Mouse (Mus musculus): ENCODE measurements around the gene Pigz.
A peak's percentile ranks its signal among the peaks of the same experiment; 100 is the strongest.
"Not testable (repeated sequence)": the region's sequence is repeated elsewhere in the genome, so short reads cannot be mapped to it uniquely, and the experiment has no call there.

Pigz gene

DNA sequence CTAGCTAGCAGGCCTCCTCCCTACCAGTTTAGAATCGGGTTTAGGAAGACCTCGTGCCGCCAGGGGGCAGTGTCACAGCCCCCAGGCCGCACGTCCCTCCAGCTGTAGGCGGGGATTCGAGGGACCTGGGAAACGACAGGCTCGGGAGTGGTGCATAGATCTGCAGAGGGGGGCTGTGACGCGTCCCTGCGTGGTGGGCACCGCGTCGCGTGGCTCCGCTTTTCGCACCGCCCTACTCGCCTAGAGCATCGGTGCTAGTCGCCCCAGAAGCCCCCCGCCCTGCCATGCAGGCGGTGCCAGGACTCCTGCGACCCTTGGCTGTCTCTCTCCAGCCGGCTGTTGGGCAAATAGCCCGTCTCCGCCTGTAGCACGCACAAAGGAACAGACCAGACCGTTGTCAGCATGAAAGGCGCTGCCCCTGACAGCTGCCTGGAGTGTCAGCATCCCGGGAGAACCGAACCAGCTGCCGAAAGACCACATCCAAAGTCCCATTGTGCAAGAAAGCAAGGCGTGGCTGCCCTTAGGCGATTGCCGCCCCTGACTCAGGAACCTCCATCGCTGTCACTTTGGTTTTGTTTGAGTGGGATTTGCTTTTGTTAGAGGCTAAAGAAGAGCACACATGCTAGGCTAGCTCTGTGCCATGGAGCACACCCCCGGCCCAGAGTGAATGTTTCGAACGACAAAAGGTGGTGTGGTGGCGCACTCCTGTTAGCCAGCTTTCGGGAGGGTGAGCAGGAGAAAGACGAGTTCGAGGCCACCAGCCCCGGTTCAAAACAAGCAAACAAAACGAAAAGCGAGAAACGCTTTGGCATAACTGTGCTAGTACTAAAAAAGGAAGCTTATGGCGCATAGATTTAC lies 582 bp upstream of the Pigz start:
- DNase-seq: peak; percentile 90

DNA sequence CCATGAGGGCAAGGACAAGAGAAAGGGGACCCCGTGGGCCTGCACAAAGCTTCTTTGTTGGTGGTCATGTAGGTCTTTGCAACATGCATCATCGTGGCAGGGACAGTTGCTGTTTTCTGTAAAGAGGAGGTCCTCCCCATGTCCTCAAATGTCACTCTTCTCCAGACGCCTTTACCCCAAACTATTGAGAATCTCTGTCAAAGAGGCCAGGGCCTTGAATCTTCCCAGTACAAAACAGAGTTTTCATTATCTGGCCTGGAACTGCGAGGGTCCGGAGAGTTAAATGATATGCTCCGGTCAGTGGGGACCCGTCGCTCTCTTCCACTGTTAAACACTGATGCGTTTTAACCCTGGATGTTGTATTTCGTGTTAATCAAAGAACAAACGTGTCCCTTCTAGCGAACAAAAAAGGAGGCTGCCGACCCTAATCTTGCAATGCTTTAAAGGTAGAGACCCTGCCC lies 929 bp downstream of the Pigz start:
- DNase-seq: no peak

DNA sequence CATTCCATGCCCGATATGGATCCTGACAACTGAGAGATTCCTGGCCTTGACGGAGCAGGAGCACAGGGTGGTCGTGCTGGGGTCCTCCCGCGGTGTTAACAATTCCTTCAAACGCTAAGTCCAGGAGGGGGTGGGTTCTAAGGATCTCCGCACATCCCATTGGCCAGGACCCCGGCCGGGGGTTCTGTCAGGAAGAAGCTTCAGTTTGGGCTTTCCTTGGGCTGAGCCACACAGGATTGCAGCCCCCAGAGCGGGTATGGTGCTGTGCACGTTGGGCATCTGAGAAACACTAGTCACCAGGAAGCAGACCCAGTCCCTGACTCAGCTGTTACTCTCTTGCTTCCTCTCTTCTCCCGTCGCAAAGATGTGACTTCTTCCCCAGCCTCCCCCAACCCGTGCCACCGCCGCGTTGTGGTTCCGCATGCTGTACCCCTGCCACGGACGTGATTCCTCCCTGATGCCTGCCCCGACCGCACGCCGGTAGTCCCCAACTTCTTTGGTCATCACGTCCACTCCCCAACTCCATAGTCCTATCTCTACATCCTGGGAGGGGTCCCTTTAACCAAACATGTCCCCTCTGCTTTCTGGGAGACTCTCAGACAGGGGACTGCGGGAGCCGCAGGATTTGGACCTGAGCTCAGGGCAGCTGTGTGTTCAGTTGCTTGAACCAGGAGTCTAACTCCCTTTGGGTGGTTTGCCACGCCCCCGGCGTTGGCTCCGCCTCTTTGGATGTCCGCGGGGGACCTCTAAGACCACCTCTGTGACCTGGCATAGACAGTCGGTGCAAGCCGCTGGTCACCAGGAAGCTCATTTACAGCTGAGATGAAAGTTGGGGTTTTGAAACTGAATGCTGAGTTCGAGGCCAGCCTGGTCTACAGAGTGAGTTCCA lies 1.7 kb downstream of the Pigz start:
- peak; percentile 32 for DNase-seq

DNA sequence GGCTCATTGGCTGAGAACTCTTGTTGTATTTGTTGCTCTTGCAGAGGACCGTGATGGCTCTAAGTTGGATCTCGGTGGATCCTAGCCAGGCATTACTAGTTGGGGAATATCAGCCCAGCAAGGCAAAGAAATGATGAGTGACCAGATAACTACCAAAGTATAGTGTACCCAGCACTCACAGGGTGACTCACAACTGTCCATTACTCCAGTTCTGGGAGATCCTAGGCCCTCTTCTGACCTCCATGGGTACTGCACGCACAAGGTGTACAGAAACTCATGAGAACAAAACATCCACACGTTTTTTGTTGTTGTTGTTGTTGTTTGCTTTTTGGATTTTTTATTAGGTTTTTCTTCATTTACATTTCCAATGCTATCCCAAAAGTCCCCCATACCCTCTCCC lies 2.9 kb downstream of the Pigz start:
- DNase-seq: no peak

DNA sequence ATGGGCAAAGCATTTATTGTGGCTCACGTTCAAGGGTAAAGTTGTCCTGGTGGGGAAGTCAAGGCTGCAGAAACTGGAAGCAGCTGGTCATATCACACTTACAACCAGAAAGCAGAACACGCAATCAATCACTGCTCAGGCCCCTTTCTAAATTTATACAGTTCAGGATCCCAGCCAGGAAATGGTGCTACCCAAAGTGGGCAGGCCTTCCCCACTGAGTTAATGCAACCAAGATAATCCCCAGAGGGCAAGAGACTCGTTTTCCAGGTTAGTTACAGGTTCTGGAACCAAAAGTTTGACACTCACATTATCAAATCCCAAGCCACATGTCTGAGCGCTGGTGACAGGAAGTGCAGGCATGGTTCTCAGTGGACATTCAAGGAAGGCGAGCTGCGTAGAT lies 5.2 kb downstream of the Pigz start:
- no peak for DNase-seq

DNA sequence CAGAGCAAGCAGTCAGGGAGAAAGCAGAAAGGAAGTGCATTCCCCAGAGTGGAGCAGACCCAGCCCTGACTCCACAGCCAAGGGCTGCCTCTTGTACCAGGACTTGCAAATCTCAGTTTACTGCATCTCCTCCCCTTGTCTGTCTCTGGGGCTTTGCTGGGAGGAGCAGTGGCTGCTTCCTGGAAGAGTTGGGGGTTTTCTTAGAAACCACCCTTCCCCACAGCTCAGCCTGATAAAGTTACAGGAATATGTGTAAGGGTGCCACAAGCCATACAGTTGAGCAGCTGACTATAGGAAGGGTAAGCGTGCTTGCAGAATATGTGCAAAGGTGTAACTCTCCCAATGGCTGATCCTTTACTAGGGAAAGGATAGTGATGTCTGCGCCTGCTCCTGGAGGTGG lies 6.9 kb downstream of the Pigz start:
- no peak for DNase-seq

DNA sequence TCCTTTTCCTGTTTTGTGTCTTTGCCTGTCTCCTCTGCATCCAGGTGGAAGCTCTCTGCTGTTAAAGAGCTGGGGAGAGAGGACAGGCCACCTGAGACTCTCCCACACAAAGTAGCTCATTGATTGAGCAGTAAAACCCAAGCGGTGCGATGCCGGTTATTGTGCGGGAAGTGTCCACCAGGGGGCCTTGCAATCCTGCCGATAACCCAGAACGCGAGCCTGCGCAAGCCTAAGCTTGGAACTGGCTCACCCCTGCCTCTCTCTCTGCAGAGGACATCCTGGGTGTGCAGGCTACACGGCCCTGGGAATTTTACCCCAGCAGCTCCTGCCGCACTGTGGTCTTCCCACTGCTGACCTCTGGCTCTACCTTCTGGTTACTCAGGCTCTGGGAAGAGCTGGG lies 10.3 kb downstream of the Pigz start:
- DNase-seq: peak; percentile 92

DNA sequence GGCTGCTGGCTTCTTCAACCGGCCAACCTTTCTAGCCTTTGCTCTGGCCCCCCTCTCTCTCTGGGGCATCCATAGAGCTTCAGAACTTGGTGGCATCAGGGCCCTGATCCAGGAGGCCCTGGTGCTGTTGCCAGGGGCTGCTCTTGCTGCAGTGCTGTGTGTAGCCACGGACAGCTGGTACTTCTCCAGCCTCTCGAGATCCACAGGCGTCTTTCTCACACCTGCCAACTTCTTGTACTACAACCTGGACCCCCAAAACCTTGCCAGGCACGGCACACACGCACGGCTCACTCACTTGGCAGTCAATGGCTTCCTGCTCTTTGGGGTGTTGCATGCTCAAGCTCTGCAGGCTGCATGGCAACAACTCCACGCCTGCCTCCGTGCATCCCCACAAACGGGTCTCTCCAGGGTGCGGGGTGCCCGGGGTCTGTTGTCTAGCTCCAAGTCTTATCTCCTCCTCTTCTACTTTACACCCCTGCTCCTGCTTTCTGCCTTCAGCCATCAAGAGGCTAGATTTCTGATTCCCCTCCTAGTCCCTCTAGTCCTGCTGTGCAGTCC lies 11.1 kb downstream of the Pigz start:
- DNase-seq: no peak

DNA sequence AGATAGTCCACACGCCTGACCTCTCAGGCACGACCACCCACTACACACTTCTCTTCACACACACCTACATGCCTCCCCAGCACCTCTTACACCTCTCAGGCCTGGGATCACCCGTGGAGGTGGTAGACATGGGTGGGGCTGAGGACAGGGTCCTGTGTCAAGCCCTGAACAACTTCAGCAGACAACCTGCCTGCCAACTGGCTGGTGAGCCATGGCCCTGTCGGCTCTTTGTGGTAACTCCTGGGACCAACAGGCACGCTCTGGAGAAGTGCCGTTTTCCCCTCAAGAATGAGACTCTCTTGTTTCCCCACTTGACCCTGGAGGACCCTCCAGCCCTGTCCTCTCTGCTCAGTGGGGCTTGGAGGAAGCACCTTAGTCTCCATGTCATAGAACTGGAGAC lies 11.7 kb downstream of the Pigz start:
- DNase-seq: no peak

DNA sequence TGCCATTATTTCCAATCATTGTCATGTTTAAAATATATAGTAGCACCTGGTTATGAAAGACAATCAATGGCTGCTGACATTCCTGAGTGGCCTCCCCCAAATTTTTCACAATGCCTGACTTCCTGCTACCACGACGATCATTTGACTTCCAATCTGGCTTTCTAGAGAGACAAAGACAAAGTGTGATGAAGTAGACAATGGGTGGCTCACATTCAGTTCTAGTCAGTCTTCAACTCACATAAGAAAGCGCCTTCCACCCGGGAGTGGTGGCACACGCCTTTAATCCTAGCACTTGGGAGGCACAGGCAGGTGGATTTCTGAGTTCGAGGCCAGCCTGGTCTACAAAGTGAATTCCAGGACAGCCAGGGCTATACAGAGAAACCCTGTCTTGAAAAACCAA lies 12.3 kb downstream of the Pigz start:
- not testable (repeated sequence) for DNase-seq

DNA sequence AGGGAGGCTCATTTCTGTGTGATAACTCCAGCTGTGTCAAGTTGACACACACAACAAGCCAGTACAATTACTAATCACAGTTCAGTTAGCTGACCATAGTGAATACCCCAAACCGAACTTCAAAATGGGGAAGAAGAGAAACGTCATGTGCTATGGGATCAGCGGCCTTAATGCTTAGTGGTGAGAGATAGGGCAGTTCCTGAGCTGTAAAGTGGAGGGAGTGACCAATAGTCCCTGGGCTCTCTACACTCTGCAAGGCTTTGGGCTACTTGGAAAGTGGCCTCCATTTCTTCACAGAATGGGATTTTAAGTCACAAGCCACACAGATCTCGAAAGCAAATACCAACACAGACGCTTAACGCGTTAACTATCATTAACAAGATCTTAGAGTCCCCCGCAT lies 13.7 kb downstream of the Pigz start:
- no peak for DNase-seq

DNA sequence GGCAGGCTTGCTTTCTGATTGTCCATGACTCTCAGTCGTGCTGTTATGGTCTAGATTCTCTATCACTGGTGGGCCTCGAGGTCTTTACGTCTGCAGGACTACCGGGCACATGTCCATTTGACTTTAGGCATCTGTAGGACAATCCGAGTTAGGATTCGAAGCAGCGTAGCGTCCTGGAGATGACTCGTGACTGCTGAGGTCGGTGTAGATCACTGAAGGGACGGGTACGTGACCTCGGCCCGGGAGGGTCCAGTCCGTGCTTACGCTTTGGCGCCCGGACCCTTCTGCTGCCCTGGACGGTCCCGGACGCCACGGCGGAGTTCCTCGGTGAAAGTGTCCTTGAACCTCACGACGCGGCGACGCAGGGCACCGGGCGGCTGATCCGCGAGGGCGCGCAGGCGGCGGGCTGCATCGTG lies 14.3 kb downstream of the Pigz start:
- no peak for DNase-seq

DNA sequence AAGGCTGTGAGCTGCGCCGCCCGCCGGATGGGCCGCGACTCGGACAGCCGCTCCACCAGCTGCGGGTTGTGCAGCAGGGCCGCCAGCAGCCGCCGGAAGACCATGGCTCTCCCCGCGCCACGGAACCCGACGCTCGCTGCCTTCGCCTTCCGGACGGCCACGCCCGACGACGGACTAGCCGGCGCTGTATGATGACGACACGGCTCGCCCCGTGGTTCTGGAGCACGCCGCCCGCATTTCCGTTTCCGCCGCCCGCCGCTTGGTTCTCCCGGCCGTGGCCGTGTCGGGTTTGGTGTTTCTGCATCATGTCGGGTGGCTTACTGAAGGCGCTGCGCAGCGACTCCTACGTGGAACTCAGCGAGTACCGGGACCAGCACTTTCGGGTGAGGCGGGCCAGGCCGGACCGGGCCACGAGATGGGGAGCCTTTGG lies 14.7 kb downstream of the Pigz start, which contains the start of the genes 0610012G03Rik and Ncbp2:
Gene 0610012G03Rik, minus strand, starts transcription at position 150 of the 430 bp plus-strand sequence.
Gene Ncbp2, plus strand, starts transcription at position 169 of the 430 bp plus-strand sequence.
- peak; percentile 98 for DNase-seq

DNA sequence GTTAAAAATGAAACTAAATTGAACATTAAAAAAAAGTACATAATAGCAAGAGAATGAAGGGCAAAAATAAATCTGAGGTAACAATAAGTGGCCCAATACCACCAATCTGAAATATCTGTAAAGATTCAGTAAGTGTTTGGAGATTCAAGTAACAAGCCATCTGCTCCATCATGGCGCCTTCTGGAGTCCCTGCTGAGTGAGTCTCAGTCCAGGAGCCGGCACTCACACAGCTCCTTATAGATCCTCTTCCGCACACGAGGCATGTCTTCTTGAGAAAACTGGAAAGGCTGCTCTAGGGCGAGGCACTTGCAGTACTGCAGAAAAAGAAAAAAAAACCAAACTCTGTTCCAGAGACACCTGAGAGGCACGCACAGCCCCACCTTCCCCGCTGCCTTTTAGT lies 29.6 kb downstream of the Pigz start:
- DNase-seq: no peak

DNA sequence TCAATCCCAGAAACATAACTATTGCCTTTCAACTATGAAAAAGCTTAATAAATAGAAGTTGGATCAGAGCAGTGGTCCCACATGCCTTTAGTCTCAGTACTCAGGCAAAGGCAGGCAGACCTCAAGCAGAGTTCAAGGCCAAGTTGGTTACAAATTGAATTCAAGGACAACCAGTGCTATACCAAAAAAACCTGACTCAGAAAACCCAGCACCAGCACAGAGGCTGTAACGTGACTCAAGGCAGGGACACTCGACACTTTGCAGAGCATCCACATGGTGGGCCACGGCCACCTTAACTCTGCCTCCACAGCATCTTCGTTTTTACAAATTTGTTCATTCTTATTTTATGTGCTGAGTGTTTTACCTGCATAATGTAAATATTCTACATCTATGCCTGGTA lies 41.6 kb downstream of the Pigz start:
- no peak for DNase-seq

DNA sequence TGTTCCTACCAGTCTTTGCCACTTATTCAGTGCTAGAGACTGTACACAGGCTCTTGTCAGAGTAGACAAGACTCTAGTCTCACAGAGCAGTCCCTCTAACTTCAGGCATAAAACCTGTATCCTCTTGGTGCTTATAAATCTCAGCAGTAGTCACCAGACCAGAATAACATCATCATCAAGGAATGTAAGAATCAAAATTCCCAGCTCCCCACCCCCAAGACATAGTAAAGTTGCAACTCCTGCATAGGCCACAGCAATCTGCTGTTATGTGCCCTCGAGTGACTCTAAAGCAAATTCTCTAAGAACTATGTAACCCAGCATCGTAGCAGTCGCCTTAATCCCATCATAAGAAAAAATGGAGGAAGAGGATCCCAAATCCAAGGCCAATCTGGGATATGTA lies 45.9 kb downstream of the Pigz start:
- DNase-seq: no peak

DNA sequence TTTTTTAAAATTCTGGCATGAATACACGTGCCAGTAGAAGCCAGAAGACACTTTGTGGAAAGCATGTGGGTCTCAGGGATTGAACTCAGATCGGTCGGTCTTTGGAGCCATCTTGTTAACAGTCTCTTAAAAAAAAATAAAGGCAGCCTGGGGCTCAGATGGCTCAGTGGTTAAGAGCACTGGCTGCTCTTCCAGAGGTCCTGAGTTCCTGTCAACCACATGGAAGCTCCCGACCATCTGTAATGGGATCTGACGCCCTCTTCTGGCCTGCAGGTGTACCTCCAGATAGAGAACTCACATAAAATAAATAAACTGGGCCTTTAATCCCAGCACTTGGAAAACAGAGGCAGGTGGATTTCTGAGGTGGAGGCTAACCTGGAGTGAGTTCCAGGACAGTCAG lies 47.3 kb downstream of the Pigz start:
- DNase-seq: no peak

DNA sequence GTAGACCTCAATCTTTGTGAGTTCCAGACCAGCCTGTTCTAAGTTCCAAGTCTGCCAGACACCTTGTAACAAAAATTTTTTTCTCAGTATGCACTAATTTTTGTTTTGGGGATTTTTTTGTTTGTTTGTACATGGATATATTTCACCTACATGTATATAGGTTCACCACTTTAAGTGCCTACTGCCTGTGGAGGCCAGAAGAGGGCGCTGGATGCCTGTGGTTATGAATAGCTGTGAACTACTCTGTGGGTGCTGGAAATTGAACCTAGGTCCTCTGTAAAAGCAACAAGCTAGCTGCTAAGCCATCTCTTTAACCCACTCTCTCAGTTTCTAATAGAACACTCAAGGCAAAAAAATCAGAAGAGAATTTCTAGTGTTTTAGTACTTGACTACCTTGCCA lies 58.4 kb downstream of the Pigz start:
- peak; percentile 39 for DNase-seq

DNA sequence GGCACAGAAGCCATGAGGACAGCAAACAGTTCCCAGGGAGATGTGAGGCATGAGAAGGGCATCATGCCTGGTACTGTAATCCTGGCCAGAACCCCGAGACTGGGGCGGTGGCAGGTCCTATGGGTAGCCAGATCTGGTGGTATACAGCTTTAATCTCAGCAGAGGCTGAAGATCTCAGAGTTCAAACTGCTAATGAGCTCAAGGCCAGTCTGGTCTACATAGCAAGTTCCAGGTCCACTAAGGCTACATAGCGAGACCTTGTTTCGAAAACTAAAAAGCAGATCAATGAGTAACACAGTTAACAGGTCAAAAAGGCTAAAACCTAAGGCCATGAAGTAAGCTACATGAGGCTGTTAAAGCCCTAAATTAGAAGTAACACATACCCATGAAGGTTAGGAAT lies 59.5 kb downstream of the Pigz start:
- no peak for DNase-seq

DNA sequence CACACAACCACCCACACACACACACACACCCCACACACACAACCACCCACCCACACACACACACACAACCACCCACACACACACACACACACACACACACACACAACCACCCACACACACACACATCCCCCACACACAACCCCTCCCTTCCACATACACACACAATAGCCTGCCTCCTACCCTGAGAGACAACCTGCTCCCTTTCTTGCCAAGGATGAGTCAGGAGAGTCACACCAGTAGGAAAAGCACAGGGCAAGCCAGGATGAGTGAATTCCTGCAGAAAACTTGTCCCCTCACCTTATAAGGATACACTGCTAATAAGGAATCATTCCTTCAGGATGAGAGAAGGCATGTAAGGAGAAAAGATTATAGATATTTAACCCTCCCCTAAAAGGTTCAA lies 60.3 kb downstream of the Pigz start:
- DNase-seq: no peak
